In genomic region chr2:178769001-178769400, GRCm38 (mm10) we compare ENCODE assay signal across 11 mouse cellular contexts.
"Had no signal": no experiment of that assay in that cellular context is flagged by ENCODE, and none has a peak within 500 bp of the region (broad histone marks: within the 10 kb centered on the region; RNA-seq: fewer than 3 reads in every experiment).

No protein-coding gene starts in this region.

- H3K9me3 ChIP-seq: limb, embryonic 12.5 days; midbrain, embryonic 10.5 days; neural tube, embryonic 12.5 days had no signal

- H3K27ac ChIP-seq: kidney, postnatal 0 days; left cerebral cortex, adult 2 months; limb, embryonic 12.5 days; liver, embryonic 14.5 days; midbrain, embryonic 10.5 days; neural tube, embryonic 12.5 days had no signal

- H3K27me3 ChIP-seq: limb, embryonic 12.5 days; neural tube, embryonic 12.5 days had no signal

- H3K4me2 ChIP-seq: limb, embryonic 12.5 days; neural tube, embryonic 12.5 days had no signal

- DNase-seq: kidney, adult 8-10 months; liver; lung, adult 18-20 months; midbrain, embryonic 14.5 days; thymus, postnatal 36 days had no signal

- H3K9ac ChIP-seq: limb, embryonic 12.5 days; liver, embryonic 14.5 days; neural tube, embryonic 12.5 days had no signal

- H3K36me3 ChIP-seq: limb, embryonic 12.5 days; midbrain, embryonic 10.5 days; neural tube, embryonic 12.5 days had no signal

- H3K4me3 ChIP-seq: left cerebral cortex, adult 2 months; limb, embryonic 12.5 days; midbrain, embryonic 10.5 days; neural tube, embryonic 12.5 days had no signal

- H3K4me1 ChIP-seq: limb, embryonic 12.5 days; midbrain, embryonic 10.5 days; neural tube, embryonic 12.5 days had no signal
